Mouse (Mus musculus): ENCODE measurements at regions not wholly inside any gene's neighbourhood (a gene's known extent, or its start where the extent isn't known, plus 50 kb on each side); places are given as distances from the start of the nearest gene placed in this dataset.

GRCm38 (mm10) chr3:143734791-143735190 lies 470.2 kb downstream of the Lmo4 start:
- DNase-seq (ENCODE audit: extremely low spot score in 1 of 2, low spot score in 1 of 2), result no peak

- DNase-seq (ENCODE audit: extremely low spot score in 1 of 2, low spot score in 1 of 2), result no peak
Measured at GRCm38 (mm10) chr3:143732966-143733725, 471.9 kb downstream of the Lmo4 start.

GRCm38 (mm10) chr3:143729473-143730076 lies 475.4 kb downstream of the Lmo4 start:
- no peak for DNase-seq (ENCODE audit: extremely low spot score in 1 of 2, low spot score in 1 of 2)

GRCm38 (mm10) chr3:143722571-143722970 lies 482.4 kb downstream of the Lmo4 start:
- DNase-seq (ENCODE audit: extremely low spot score in 1 of 2, low spot score in 1 of 2), result peak in 1 of 2 experiments; percentile 75

- DNase-seq (ENCODE audit: extremely low spot score in 1 of 2, low spot score in 1 of 2), result no peak
Measured at GRCm38 (mm10) chr3:143722082-143722481, 482.9 kb downstream of the Lmo4 start.

- DNase-seq (ENCODE audit: extremely low spot score in 1 of 2, low spot score in 1 of 2), result no peak
Measured at GRCm38 (mm10) chr3:143713183-143713582, 491.8 kb downstream of the Lmo4 start.

GRCm38 (mm10) chr3:143710805-143711469 lies 494.1 kb downstream of the Lmo4 start:
- DNase-seq (ENCODE audit: extremely low spot score in 1 of 2, low spot score in 1 of 2), result no peak

- no peak for DNase-seq (ENCODE audit: extremely low spot score in 1 of 2, low spot score in 1 of 2)
Measured at GRCm38 (mm10) chr3:143706679-143707078, 498.3 kb downstream of the Lmo4 start.

GRCm38 (mm10) chr3:143694817-143695216 lies 510.2 kb downstream of the Lmo4 start:
- DNase-seq (ENCODE audit: extremely low spot score in 1 of 2, low spot score in 1 of 2), result no peak

GRCm38 (mm10) chr3:143685742-143686141 lies 519.3 kb downstream of the Lmo4 start:
- DNase-seq (ENCODE audit: extremely low spot score in 1 of 2, low spot score in 1 of 2), result no peak

- DNase-seq (ENCODE audit: extremely low spot score in 1 of 2, low spot score in 1 of 2), result no peak
Measured at GRCm38 (mm10) chr3:143678186-143678585, 526.8 kb downstream of the Lmo4 start.

GRCm38 (mm10) chr3:143674855-143675254 lies 530.2 kb downstream of the Lmo4 start:
- no peak for DNase-seq (ENCODE audit: extremely low spot score in 1 of 2, low spot score in 1 of 2)

- DNase-seq (ENCODE audit: extremely low spot score in 1 of 2, low spot score in 1 of 2), result no peak
Measured at GRCm38 (mm10) chr3:143674446-143674845, 530.6 kb downstream of the Lmo4 start.

- DNase-seq (ENCODE audit: extremely low spot score in 1 of 2, low spot score in 1 of 2), result no peak
Measured at GRCm38 (mm10) chr3:143662041-143662685, 542.9 kb downstream of the Lmo4 start.

- DNase-seq (ENCODE audit: extremely low spot score in 1 of 2, low spot score in 1 of 2), result no peak
Measured at GRCm38 (mm10) chr3:143659421-143659978, 545.5 kb downstream of the Lmo4 start.

GRCm38 (mm10) chr3:143647237-143647636 lies 557.8 kb downstream of the Lmo4 start:
- DNase-seq (ENCODE audit: extremely low spot score in 1 of 2, low spot score in 1 of 2), result no peak

GRCm38 (mm10) chr3:143646836-143647235 lies 558.2 kb downstream of the Lmo4 start:
- DNase-seq (ENCODE audit: extremely low spot score in 1 of 2, low spot score in 1 of 2), result no peak

GRCm38 (mm10) chr3:143633036-143633435 lies 572.0 kb downstream of the Lmo4 start:
- DNase-seq (ENCODE audit: extremely low spot score in 1 of 2, low spot score in 1 of 2), result no peak

GRCm38 (mm10) chr3:143631183-143631582 lies 573.8 kb downstream of the Lmo4 start:
- no peak for DNase-seq (ENCODE audit: extremely low spot score in 1 of 2, low spot score in 1 of 2)

- DNase-seq (ENCODE audit: extremely low spot score in 1 of 2, low spot score in 1 of 2), result no peak
Measured at GRCm38 (mm10) chr3:143624906-143625305, 580.1 kb downstream of the Lmo4 start.

- no peak for DNase-seq (ENCODE audit: extremely low spot score in 1 of 2, low spot score in 1 of 2)
Measured at GRCm38 (mm10) chr3:143622275-143622674, 582.7 kb downstream of the Lmo4 start.
